Mouse (Mus musculus) olfactory bulb, adult 2 months (tissue): ENCODE measurements around the gene Nr3c2. TPM values are rescaled to one million over a fixed set of nuclear protein-coding genes. Genes with fewer than 3 reads are reported as not detected.

Experiments
- H3K27ac ChIP-seq: fragments of 200-500 bp; 2 replicates; pipeline ENCODE4 v1.5.1; 2012; ENCODE audit warnings: low read depth, low read length; ENCODE audit not compliant: insufficient read depth
- H3K4me1 ChIP-seq: fragments of 200-500 bp; 2 replicates; pipeline ENCODE4 v1.6.1; 2012; ENCODE audit warnings: low read length; ENCODE audit not compliant: control insufficient read depth, insufficient read depth
- H3K4me3 ChIP-seq: fragments of 200-500 bp; 2 replicates; pipeline ENCODE4 v1.5.1; 2012; ENCODE audit warnings: mild to moderate bottlenecking, low read depth, low read length, moderate library complexity; ENCODE audit not compliant: insufficient read depth
- CTCF ChIP-seq: fragments of 200-500 bp; IDR thresholded peaks from 2 replicates; pipeline ENCODE4 v1.5.1; 2012; ENCODE audit warnings: low read depth, mild to moderate bottlenecking, low read length, moderate library complexity; ENCODE audit not compliant: insufficient read depth
- POLR2A ChIP-seq: fragments of 200-500 bp; IDR thresholded peaks from 2 replicates; pipeline ENCODE4 v1.6.1; 2012; ENCODE audit warnings: mild to moderate bottlenecking, low read depth, low read length, moderate library complexity; ENCODE audit not compliant: insufficient read depth
- WGBS: fragments of 180-500 bp; shearing (Covaris S2); methylation state at CpG from one replicate; pipeline ENCODE4 v1.1.7; 2018; 5-methylcytosine and 5-hydroxymethylcytosine counted together
- polyA plus RNA-seq: library from polyadenylated mRNA; stranded (reverse); fragments of >200 nt; gene quantifications from 2 replicates; pipeline ENCODE4 v1.2.4, GENCODE M21; 2012; ENCODE audit warnings: low replicate concordance; ENCODE audit not compliant: missing spikeins, insufficient read depth, insufficient read length

The Nr3c2 gene
- polyA plus RNA-seq, 1 experiment = not detected

DNA sequence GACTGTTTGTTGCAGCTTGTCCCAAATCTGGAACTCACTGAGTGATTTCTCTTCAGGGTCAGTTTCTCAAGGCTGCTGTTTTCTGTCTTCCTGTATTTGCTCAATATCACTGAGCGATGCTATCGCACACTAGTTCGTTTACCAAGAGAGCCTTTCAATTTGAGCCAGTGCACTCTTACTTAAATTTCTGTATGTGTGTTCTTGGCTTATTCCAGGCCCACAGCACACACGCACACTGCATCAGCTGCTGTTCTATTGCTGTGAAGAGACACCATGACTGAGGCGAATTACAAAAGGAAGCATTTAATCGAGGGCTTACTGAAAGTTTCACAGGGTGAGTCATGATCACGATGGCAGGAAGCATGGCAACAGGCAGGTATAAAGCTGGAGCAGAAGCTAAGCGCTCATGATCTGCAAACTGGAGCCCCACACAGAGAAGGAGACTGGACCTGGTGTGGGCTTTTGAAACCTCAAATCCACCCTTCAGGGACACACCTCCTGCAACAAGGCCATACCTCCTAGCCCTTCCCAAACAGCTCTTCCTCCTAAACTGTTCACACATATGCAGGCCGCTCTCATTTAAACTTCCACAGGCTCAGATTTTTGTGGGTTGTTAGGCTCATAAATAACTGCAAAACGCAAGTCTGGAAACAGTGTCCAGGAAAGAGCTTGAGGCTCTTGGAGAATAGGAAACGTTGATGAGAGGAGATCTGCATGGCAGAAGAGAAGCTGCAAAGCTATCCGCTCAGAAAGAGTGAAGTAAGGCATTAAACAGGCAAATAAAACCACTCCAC is 363.2 kb downstream of the Nr3c2 start:
- WGBS = 72% methylated on average over 12 of the region's 12 CpGs
- TF ChIP-seq CTCF (no peak), POLR2A (no peak)
- H3K4me1 ChIP-seq = no peaks in the 10 kb centered on the region; the same call in 1 of the 2 replicates
- H3K27ac ChIP-seq = no peak overlapping the region
- H3K4me3 ChIP-seq = no peak overlapping the region

DNA sequence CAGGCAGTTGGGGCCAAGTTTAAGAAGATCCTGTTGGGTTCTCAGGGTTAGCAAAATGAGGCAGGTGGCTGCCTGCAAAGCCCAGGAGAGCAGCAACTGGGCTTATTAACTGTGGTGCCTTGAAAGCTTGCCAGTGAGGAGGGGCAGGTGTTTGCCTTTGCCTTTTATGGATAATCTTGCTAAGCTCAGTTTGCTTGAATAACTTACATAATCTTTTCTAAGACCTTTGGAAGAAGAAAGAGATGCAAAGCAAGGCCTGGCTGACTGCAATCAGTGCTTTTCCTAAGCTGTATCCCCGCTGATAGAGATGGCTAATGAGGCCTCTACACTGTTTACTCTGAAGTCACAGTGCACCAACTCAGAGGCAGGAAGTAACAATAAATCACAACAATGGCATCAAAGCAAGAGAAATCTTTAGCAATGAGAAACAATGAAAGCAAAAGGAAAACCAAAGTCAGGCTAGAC is 368.7 kb downstream of the Nr3c2 start:
- H3K4me1 ChIP-seq = no peaks in the 10 kb centered on the region
- TF ChIP-seq POLR2A = no peak
- TF ChIP-seq CTCF = no peak
- no peak overlapping the region for H3K27ac ChIP-seq
- H3K4me3 ChIP-seq = no peak overlapping the region
- 78% methylated on average over 1 of the region's 1 CpGs for WGBS

DNA sequence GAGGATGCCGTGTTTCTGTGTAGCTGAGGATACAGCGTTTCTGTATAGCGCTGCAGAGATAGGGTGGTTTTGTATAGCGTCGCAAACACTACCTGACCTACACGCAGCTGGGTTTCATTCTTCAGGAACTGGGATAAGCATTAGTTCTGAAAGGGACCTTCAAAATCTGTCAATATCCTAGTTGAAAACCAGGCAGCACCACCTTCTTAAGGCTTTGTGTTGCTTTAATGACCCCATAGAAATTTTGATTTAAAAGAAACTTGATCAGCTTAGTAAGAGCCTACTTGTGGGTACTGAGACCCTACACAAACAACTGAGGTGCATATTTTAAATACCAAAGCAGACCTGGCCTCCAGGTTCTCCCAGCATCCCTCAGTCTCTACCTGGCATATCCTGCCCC is 372.9 kb downstream of the Nr3c2 start:
- H3K27ac ChIP-seq = no peak overlapping the region
- no peaks in the 10 kb centered on the region for H3K4me1 ChIP-seq
- 90% methylated on average over 6 of the region's 6 CpGs for WGBS
- H3K4me3 ChIP-seq = no peak overlapping the region
- TF ChIP-seq POLR2A = no peak
- TF ChIP-seq CTCF = no peak

DNA sequence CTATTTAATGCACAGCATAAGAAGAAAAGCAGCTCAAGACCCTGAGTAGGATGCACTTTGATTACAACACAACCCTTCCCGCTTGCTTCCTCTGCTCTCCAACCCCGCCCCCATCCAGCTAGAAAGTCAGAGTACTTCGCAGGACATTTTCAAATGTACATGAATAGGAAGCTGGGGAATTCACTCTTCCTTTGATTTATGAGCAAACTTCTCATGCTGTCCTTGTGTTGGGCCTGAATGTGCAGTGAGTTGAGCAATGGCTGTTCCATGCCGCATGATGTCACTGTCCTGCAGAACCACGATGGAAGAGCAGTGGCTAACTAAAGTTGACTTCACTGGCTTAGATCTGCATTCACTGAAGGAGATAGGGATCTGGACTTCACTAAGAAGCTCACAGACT is 376.3 kb downstream of the Nr3c2 start:
- no peak overlapping the region for H3K4me3 ChIP-seq
- 87% methylated on average over 5 of the region's 5 CpGs for WGBS
- H3K4me1 ChIP-seq = no peaks in the 10 kb centered on the region

DNA sequence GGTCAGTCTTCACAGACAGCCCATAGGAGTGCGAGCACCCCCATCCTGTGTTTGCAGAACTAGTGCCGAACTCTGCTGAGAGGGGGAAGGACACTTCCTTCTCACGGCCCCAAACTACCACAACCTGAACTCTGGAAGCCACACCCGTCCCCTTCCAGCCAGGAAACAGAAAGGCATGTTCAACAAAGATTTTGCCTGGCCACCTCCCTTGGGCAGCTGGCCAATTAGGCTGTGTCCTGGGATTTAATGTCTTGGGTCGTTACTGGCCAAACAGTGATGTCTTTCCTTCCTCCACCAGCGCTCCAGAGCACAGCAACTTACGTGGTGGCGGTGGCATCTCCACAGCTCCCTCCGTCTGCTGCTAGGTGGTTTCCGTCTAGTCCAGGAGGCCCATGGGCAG is 377.6 kb downstream of the Nr3c2 start:
- TF ChIP-seq CTCF = no peak
- no peak for TF ChIP-seq POLR2A
- Histone ChIP-seq H3K4me3 (no peak overlapping the region), H3K4me1 (no peaks in the 10 kb centered on the region), H3K27ac (no peak overlapping the region)
- WGBS = 83% methylated on average over 10 of the region's 10 CpGs

More for the DNA sequence above, 376.3 kb downstream of the Nr3c2 start:
- TF ChIP-seq CTCF (no peak), POLR2A (no peak)
- no peak overlapping the region for H3K27ac ChIP-seq

DNA sequence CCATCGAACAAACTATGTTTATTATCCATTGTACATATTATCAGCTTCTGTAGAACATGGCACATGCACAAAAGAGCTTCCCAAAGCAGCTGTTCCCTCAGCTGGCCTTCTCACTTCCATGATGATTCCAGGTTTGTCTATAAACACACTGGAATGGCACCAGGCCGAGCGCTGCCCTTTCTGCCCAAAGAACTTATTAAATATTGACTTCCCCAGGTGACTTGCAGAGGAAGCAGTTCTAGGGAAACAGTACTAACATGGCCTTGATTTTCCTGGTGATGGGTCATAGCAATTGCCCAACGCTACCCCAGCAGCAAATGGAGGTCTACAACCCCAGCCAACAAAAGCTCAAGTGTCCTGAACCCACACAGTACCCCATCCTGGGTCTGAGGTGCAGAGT is 379.0 kb downstream of the Nr3c2 start:
- H3K4me3 ChIP-seq = no peak overlapping the region
- WGBS = 99% methylated on average over 4 of the region's 4 CpGs
- no peak overlapping the region for H3K27ac ChIP-seq
- no peaks in the 10 kb centered on the region for H3K4me1 ChIP-seq
- no peak for TF ChIP-seq POLR2A
- TF ChIP-seq CTCF = no peak

DNA sequence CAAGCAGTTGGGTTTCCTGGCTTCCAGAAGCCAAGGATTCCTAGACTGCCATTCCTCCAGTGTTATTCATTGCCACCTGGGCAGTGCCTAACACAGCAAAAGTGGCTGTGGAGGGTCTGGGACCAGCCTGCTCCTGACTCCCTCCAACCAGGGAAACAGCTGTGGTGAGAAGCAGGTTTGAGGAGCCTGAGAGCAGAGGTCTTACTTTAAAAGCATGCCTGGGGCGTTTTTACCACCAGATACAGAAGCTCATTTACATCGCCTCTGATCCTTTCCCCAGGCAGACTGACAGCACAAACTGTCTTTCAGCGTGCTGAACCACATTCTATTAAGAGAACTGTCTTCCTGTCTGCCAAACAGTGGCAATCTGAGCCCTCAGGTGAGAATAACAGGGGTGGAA is 380.7 kb downstream of the Nr3c2 start:
- Histone ChIP-seq H3K4me3 (no peak overlapping the region), H3K4me1 (no peaks in the 10 kb centered on the region), H3K27ac (no peak overlapping the region)
- whole genome bisulfite sequencing = 78% methylated on average over 3 of the region's 3 CpGs
- TF ChIP-seq POLR2A (no peak), CTCF (no peak)

DNA sequence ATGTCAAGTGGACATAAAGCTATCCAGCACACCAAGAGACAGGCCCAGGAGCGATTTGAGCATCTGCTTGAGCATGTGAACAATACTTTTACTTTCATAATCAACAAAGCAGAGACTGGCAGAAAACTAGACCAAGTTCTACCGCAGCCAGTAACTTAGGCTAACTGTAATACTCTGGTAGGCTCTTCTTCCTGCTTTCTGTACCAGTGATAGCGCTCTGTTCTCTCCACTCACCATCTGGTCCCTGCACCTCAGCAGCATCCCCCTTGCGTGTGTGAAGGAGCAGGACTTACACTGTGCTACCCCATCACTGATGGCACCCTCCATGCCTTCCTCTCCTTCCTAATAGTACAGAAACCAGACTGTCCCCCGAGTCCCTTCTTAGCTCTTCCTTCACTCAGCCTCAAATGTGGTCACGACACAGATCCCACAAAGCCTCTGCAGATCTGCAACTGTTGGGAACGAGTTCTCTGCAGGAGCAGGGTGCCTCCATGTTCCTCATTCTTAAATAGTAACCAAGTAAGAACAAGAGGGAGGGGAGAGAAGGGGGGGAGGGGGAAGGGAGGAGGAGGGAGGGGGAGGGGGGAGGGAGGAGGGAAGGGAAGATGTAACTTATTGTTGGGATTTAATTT is 383.5 kb downstream of the Nr3c2 start:
- TF ChIP-seq POLR2A = no peak
- no peak for TF ChIP-seq CTCF
- Histone ChIP-seq H3K4me1 (no peaks in the 10 kb centered on the region), H3K4me3 (no peak overlapping the region), H3K27ac (no peak overlapping the region)
- 83% methylated on average over 7 of the region's 7 CpGs for WGBS

DNA sequence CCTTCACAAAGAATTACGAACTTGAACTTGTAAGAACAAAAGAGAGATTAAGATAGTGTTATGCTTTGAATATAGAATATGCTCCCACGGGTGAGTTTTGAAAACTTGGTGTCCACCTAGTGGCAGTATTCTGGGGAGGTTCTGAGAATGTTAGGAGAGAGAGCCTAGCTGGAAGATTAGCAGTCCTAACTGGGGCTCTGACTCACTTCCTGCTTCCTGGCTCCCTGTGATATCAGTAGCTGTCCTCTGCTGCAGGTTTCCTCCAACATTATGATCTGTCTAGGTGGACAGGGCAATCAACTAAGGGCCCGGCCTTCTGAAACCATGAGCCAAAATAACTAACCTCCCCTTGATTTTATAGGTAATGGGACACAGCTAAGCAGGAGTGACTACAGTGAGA is 385.2 kb downstream of the Nr3c2 start:
- WGBS = 81% methylated on average over 3 of the region's 3 CpGs
- Histone ChIP-seq H3K4me3 (no peak overlapping the region), H3K4me1 (no peaks in the 10 kb centered on the region), H3K27ac (no peak overlapping the region)
- TF ChIP-seq CTCF = no peak
- TF ChIP-seq POLR2A = no peak
